Mouse (Mus musculus): ENCODE data around the gene Klhl10. TPM values are rescaled to one million over a fixed set of nuclear protein-coding genes. Genes with fewer than 3 reads are reported as not detected.

Gene Klhl10
- total RNA-seq, 2 experiments from 2014 or later, result 0.81 to 2.1 TPM

- DNase-seq, result peak; percentile 82
Observed at GRCm38 (mm10) chr11:100408076-100408834, 33.5 kb upstream of the Klhl10 start.

GRCm38 (mm10) chr11:100408835-100409462 is 32.8 kb upstream of the Klhl10 start:
- DNase-seq, result no peak

DNA sequence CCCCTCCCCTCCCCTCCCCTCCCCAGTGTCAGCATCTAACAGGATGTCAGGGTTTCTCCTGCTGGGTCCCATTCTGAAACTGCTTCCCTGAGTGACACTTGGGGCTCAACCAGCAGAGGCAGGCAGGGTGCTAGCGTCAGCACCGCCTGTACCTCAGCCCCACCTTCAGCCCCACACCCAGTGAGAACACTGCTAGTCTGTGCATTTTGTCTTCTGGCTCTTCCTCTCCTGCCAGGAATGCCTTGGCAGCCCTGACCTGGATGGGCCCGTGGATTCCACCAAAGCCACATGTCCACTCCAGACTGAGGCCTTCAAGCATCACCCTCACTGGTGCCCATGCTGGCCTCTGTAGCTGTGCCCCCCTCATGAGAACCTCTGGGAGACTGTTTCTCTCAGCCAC is 32.0 kb upstream of the Klhl10 start:
- DNase-seq, result no peak

GRCm38 (mm10) chr11:100411736-100412135 is 30.0 kb upstream of the Klhl10 start:
- no peak for DNase-seq

DNA sequence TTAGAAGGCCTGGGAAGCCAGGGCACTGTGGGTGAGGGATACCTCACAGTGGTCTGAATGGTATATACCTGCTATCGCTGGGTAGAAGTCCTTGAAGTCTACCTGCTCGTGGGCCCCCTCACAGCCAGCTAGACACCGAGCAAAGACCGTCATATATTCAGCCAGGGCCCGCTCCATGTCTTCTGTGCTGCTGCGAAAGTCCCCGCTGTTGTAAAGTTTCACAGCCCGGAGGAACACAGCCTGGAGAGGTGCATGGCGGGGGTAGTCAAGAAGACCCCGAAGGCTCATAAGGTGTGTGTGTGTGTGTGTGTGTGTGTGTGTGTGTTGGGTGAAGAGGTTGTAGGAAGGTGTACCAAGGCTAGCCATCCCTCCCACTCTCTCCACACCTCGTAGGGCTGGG is 28.2 kb upstream of the Klhl10 start:
- DNase-seq, result no peak

- peak; percentile 90 for DNase-seq
Observed at GRCm38 (mm10) chr11:100414021-100414913, 27.4 kb upstream of the Klhl10 start, which contains the start of gene P3h4. TSS of gene P3h4 (minus strand) at chr11:100414836.

DNA sequence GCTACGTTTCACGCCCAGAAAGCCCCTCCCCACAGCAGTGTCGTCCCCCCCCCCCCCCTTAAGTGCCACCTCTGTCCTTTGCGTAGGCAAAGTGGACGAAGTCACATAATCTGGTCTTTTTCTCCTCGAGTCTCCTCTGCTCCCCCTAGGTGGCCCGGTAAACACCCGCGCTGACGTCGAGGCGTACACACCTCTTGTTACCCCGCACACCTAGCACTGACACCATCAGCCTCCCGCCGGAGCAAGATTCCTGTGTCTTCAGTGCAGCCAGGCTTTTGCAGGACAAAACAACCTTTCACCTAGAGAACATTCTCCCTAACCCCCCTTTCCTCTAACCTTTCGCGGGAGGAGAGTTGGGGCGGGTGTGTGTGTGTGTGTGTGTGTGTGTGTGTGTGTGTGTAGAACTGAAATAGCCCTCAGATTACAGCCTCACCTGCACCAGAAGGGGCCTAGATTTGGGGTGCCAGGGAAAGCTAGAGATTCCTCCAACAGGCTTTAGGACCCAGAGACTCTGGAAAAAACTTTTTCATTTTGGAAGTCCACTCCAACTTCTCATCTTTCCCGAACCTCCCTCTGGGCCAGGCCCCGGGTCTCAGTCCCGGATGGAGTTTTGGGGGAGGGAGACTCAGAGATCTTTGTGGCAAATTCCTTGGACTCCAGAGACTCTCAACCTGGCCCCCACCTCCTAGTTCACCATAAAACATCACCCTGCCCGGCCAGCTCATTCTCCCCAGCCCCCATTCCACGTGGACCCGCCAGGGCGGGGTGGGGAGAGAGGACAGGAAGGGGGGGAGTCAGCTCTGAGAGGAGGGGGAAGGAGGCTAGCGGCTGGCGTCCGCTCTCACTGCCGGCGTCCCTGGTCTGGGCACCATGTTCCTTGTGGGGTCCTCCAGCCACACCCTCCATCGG is 26.5 kb upstream of the Klhl10 start, which contains the start of gene Fkbp10:
Gene Fkbp10 (plus strand): TSS at position 784 of the 909 bp plus-strand sequence.
- peak; percentile 81 for DNase-seq

DNA sequence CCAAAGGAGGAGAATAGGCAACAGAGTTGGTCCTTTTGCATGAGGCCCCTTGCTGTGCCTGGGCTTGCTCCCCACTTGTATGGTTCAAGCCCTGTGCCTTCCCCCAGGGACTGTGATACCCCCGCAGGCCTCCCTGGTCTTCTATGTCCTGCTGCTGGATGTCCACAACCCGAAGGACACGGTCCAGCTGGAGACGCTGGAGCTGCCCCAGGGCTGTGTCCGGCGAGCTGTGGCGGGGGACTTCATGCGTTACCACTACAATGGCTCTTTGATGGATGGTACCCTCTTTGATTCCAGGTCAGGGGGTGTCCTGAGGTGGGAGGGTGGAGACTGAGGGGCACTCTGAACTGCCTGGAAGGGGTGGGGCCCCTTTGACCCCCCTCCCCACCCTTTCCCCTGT is 20.2 kb upstream of the Klhl10 start:
- DNase-seq, result no peak

GRCm38 (mm10) chr11:100423836-100424235 is 17.9 kb upstream of the Klhl10 start:
- no peak for DNase-seq

DNA sequence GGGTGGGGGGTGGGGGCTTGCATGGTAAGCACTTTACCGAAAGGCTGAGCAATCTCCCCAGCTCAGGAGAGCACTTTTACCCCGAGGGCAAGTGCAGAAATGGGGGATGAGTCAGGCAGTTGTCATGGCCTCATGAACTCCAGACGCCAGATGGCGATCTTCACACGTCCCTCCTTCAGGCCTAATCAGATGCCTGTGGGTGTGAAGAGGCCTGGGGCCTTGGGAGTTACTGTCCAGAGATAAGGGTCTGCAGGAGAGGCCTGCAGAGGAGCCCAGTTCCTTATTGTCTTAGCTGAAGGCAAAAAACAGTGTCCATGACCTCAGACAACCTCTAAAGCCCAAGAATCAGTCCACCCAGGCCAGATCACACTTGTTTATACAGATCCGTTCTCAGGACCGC is 15.9 kb upstream of the Klhl10 start:
- peak; percentile 86 for DNase-seq

DNA sequence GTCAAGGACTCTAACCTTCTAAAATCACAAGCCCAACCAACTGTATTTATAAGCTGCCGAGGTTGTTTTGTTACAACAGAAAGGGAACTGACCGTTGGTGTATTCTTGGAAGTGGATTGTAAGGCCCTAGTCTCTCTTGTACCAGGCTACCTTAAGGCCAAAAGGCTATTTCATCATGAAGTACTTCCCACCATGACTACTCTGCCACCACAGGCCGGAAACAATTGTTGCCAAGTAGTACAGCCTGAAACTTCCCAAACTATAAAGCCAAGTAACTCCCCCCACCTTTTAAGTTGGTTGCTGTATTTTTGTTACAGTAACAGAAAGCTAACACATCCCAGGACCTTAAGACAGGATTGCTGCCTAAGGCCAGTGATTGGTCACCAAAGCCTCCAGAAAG is 14.9 kb upstream of the Klhl10 start:
- no peak for DNase-seq

- DNase-seq, result peak; percentile 85
Observed at GRCm38 (mm10) chr11:100428612-100429199, 13.0 kb upstream of the Klhl10 start.

GRCm38 (mm10) chr11:100430052-100430451 is 11.7 kb upstream of the Klhl10 start:
- no peak for DNase-seq

DNA sequence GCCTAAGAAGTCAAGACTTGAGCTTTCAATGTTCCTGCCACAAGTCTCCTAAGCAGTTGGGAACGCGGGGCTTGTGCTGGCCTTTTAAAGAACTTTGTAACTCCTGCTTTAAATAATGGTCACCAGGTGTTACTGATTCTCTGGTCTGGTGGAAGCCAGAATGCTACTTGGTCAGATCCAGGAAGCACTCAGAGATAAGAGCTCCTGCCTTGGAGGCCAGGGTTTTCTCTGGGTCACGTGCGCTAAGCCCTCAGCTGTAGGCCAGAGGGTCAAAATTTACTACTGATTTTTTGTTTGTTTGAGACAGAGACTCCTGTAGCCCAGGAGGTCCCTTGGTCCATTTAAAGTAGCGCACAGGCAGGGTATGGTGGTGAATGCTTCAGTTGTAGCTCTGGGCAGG is 9.7 kb upstream of the Klhl10 start:
- no peak for DNase-seq

- DNase-seq, result no peak
Observed at GRCm38 (mm10) chr11:100435678-100436246, 6.0 kb upstream of the Klhl10 start.

GRCm38 (mm10) chr11:100437901-100438300 is 3.8 kb upstream of the Klhl10 start:
- no peak for DNase-seq

DNA sequence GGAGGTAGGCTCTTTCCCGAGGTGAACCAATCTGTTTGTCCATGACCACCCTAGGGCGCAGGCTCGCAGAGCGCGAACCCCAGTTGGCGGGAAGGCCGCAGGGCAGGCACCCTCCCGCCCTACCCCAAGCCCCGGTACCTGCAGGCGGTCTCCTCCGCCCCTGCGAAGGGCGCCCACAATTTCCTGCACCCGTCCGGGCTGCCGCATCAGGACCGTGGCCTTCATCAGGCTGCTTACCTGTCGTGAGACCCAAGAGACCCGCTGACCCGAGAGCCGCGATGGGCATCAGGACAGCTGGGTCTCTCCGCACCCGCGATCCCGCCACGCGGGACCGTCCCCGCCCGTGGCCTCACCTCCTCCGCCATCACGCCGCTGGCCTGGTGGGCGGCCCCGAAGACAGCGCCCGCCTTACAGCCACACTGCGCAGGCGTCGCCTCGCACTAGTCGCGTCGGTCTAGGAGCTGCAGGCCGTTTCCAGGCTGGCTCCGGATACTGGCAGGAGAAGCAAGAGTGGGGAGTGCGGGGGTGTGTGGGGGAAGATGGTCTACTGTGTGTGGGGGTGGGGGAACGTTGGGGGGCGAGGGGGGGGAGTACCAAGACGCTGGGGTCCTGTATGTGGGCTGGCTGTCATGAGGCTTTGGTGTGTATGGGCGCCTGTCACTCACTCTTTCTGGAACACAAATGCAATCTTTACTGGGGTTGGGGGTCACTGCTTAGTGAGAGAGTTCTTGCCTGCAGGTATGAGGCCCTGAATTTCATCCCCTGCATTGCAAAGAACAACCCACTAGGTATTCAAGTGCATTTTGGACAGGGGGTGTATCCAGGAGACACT is 810 bp upstream of the Klhl10 start:
- DNase-seq, result peak; percentile 93

DNA sequence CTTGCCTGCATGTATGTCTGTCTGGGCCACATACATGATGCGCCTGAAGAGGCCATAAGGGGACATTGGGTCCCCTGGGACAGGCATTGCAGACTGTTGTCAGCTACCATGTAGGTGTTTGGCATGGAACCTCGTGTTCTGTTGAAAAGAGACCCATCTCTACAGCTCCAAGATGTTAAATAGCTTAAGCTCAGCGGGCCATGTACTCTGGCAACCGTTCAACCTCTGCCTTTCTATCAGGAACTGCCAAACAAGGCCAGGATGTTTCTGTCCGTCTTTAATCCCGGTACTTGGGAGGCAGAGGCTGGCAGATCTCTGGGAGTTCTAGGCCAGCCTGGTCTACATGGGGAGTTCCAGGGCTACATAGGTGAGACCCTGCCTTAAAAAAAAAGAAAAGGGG is 908 bp downstream of the Klhl10 start:
- no peak for DNase-seq

GRCm38 (mm10) chr11:100457247-100457646 is 15.5 kb downstream of the Klhl10 start:
- no peak for DNase-seq

GRCm38 (mm10) chr11:100457711-100458110 is 16.0 kb downstream of the Klhl10 start:
- no peak for DNase-seq
